In genomic region chr7:59229183-59229911, GRCm38 (mm10) we compare ENCODE assay signal across 8 mouse cellular contexts. TPM values are rescaled to one million over a fixed set of nuclear protein-coding genes. Genes with fewer than 3 reads are reported as not detected.
DNase-seq lines count a peak whose midpoint lies in the region; ATAC-seq and TF ChIP-seq lines count a peak whose summit lies in the region.

No protein-coding gene starts in this region.

- TF ChIP-seq CTCF in liver, embryonic 14.5 days (IDR thresholded peaks at IDR 0.05; ENCODE audit: low read depth), result no peak

- H3K27me3 ChIP-seq in embryonic facial prominence, embryonic 13.5 days, result no peaks in the 10 kb centered on the region
- H3K27me3 ChIP-seq in liver, embryonic 14.5 days (ENCODE audit: control insufficient read depth, insufficient read depth, low read length), result no peaks in the 10 kb centered on the region

- peak overlapping the region; percentile 99 for H3K9ac ChIP-seq in embryonic facial prominence, embryonic 13.5 days
- peak overlapping the region; percentile 91 for H3K9ac ChIP-seq in liver, embryonic 14.5 days (replicated peaks)

- H3K27ac ChIP-seq in embryonic facial prominence, embryonic 13.5 days, result peak overlapping the region; percentile 98
- H3K27ac ChIP-seq in liver, embryonic 14.5 days, result peak overlapping the region; percentile 75

- peak; percentile 67 to 74 for DNase-seq in B cell, adult 2 months
- peak; percentile 81 for DNase-seq in adrenal gland, adult 2 months
- DNase-seq in heart, adult 8-10 months (ENCODE audit: low spot score), result peak; percentile 35
- peak; percentile 61 for DNase-seq in kidney, postnatal 14 days
- peak in 1 of 3 experiments; percentile 37 for DNase-seq in liver, embryonic 14.5 days (ENCODE audit: low read depth in 3 of 3, low spot score in 3 of 3)
- DNase-seq in neural tube, embryonic 10.5 days (ENCODE audit: extremely low spot score, low spot score), result peak; percentile 82
- DNase-seq in thymus, postnatal 0 days (ENCODE audit: low spot score), result peak; percentile 73

- ATAC-seq in embryonic facial prominence, embryonic 13.5 days (ENCODE audit: insufficient number of reproducible peaks, insufficient read depth, low FRiP score, low TSS enrichment, low read depth), result peak; percentile 50
- peak; percentile 24 for ATAC-seq in liver, embryonic 14.5 days (ENCODE audit: insufficient read depth)

- under 1% methylated on average over 52 of the region's 52 CpGs for WGBS in embryonic facial prominence, embryonic 13.5 days
- under 1% methylated on average over 51 of the region's 52 CpGs for WGBS in liver, embryonic 14.5 days (ENCODE audit: insufficient replicate concordance)

- H3K4me2 ChIP-seq in embryonic facial prominence, embryonic 13.5 days, result peak overlapping the region; percentile 68
- H3K4me2 ChIP-seq in liver, embryonic 14.5 days (ENCODE audit: low read depth), result peak overlapping the region; percentile 80

- H3K36me3 ChIP-seq in embryonic facial prominence, embryonic 13.5 days, result no peaks in the 10 kb centered on the region
- no peaks in the 10 kb centered on the region for H3K36me3 ChIP-seq in liver, embryonic 14.5 days (replicated peaks; ENCODE audit: control insufficient read depth, insufficient read depth, low read depth)

- peaks cover 10% of the 10 kb centered on the region; the same call in 1 of the 2 replicates for H3K4me1 ChIP-seq in embryonic facial prominence, embryonic 13.5 days
- H3K4me1 ChIP-seq in liver, embryonic 14.5 days (replicated peaks; ENCODE audit: control insufficient read depth in 2 of 2, insufficient read depth in 2 of 2, low read length in 1 of 2), result peaks cover 7 to 12% of the 10 kb centered on the region in 2 experiments; a peak in 3 of 4 replicates

- TF ChIP-seq EP300 in liver, embryonic 14.5 days (IDR thresholded peaks at IDR 0.05; ENCODE audit: low read depth), result no peak

- no peaks in the 10 kb centered on the region for H3K9me3 ChIP-seq in embryonic facial prominence, embryonic 13.5 days
- no peaks in the 10 kb centered on the region for H3K9me3 ChIP-seq in liver, embryonic 14.5 days (ENCODE audit: control insufficient read depth, low read length)

- peak overlapping the region; percentile 98 for H3K4me3 ChIP-seq in embryonic facial prominence, embryonic 13.5 days
- H3K4me3 ChIP-seq in liver, embryonic 14.5 days (ENCODE audit: insufficient read depth in 1 of 2, low read depth in 2 of 2, low read length in 2 of 2), result peak overlapping the region; percentile 74 to 86

RNA-seq across cellular contexts. Expression of gene Ube3a, which starts 0.8 kb away (rescaled TPM):
- 100 to 1,000 TPM; 132 to 157 TPM for total RNA-seq in adrenal gland, adult 2 months (2021)
- polyA plus RNA-seq in adrenal gland, adult 2 months (2012; rRNA removed), result 568 and 630 TPM in 2 replicates
- 134 and 143 TPM in 2 replicates for polyA plus RNA-seq in embryonic facial prominence, embryonic 13.5 days (2015; fragmentation: Nextera tagmentation; extraction: Ambion mirVana)
- 100 to 1,000 TPM; 128 to 136 (median 134) TPM for total RNA-seq in heart, adult 8-10 months (2022)
- 6.6 and 7.0 TPM in 2 replicates for polyA plus RNA-seq in liver, embryonic 14.5 days (2012; rRNA removed)
- 47.3 and 58.2 TPM in 2 replicates for polyA plus RNA-seq in liver, embryonic 14.5 days (2014; fragmentation: Nextera tagmentation; extraction: Ambion mirVana)
- 147 and 154 TPM in 2 replicates for polyA plus RNA-seq in thymus, postnatal 0 days (2015; fragmentation: Nextera tagmentation; extraction: Ambion mirVana)
